Mouse (Mus musculus) MEL-GATA-1-ER (cell line): ENCODE data around the gene Crygn.

Source experiments
- DNase-seq: peaks from one replicate; pipeline ENCODE4 v3.0.0-alpha.2; 2012; ENCODE audit warnings: low read depth; ENCODE audit errors: extremely low read depth

Gene Crygn

GRCm38 (mm10) chr5:24749731-24750130 lies 8.1 kb downstream of the Crygn start:
- no peak for DNase-seq

GRCm38 (mm10) chr5:24747533-24747932 lies 10.3 kb downstream of the Crygn start:
- no peak for DNase-seq

GRCm38 (mm10) chr5:24743956-24744355 lies 13.9 kb downstream of the Crygn start:
- no peak for DNase-seq

- DNase-seq = no peak
Observed at GRCm38 (mm10) chr5:24741172-24741885, 16.5 kb downstream of the Crygn start.

- no peak for DNase-seq
Observed at GRCm38 (mm10) chr5:24739141-24739753, 18.6 kb downstream of the Crygn start.

GRCm38 (mm10) chr5:24738517-24738916 lies 19.3 kb downstream of the Crygn start:
- DNase-seq = no peak

GRCm38 (mm10) chr5:24737595-24737994 lies 20.2 kb downstream of the Crygn start:
- DNase-seq = no peak

- DNase-seq = no peak
Observed at GRCm38 (mm10) chr5:24733771-24734426, 23.9 kb downstream of the Crygn start.

GRCm38 (mm10) chr5:24733134-24733533 lies 24.7 kb downstream of the Crygn start:
- no peak for DNase-seq

- DNase-seq = no peak
Observed at GRCm38 (mm10) chr5:24730986-24731385, 26.8 kb downstream of the Crygn start.

GRCm38 (mm10) chr5:24730488-24730871 lies 27.3 kb downstream of the Crygn start, which contains the start of gene Wdr86:
Gene Wdr86, minus strand, starts transcription at chr5:24730727.
- no peak for DNase-seq

- DNase-seq = no peak
Observed at GRCm38 (mm10) chr5:24729797-24730487, 27.9 kb downstream of the Crygn start.

GRCm38 (mm10) chr5:24726901-24727836 lies 30.6 kb downstream of the Crygn start:
- DNase-seq = peak; percentile 55

GRCm38 (mm10) chr5:24725897-24726296 lies 31.9 kb downstream of the Crygn start:
- DNase-seq = no peak

- DNase-seq = no peak
Observed at GRCm38 (mm10) chr5:24724805-24725204, 33.0 kb downstream of the Crygn start.

GRCm38 (mm10) chr5:24724270-24724634 lies 33.6 kb downstream of the Crygn start:
- no peak for DNase-seq

GRCm38 (mm10) chr5:24723527-24724269 lies 34.1 kb downstream of the Crygn start:
- no peak for DNase-seq

GRCm38 (mm10) chr5:24719852-24720251 lies 38.0 kb downstream of the Crygn start:
- peak; percentile 18 for DNase-seq

- DNase-seq = no peak
Observed at GRCm38 (mm10) chr5:24718076-24718475, 39.7 kb downstream of the Crygn start.

- no peak for DNase-seq
Observed at GRCm38 (mm10) chr5:24713987-24714386, 43.8 kb downstream of the Crygn start.
